Mouse (Mus musculus): ENCODE measurements around the gene Mfsd4a.

GRCm38 (mm10) chr1:132065001-132065400, 2.9 kb downstream of the Mfsd4a start:
- TF ChIP-seq CTCF (IDR thresholded peaks at IDR 0.05; ENCODE audit: low read depth) (no peak), EP300 (IDR thresholded peaks at IDR 0.05; ENCODE audit: low read depth) (no peak)

Measured in heart, postnatal 0 days (tissue).